Mouse (Mus musculus) adrenal gland, postnatal 14 days (tissue): ENCODE data around the gene Asb11. TPM values are rescaled to one million over a fixed set of nuclear protein-coding genes. Genes with fewer than 3 reads are reported as not detected.

Source experiments
- DNase-seq: peaks from one replicate; pipeline ENCODE4 v3.0.0; 2021; ENCODE audit warnings: mixed read lengths
- long read RNA-seq, 2 experiments: library from polyadenylated mRNA; stranded (forward); transcript quantifications; one replicate each; pipeline ENCODE4 v2.0.0; 2021
- total RNA-seq: library from RNA; stranded (reverse); gene quantifications from 2 replicates; pipeline ENCODE4 v1.2.3, GENCODE M21; 2021

Asb11 gene
- total RNA-seq: not detected in 2 replicates
- long read RNA-seq, experiment 1: 0 reads
- long read RNA-seq, experiment 2: 0 reads

- no peak for DNase-seq
Observed at GRCm38 (mm10) chrX:164436709-164437108, at the start of gene Asb11. Gene Asb11, plus strand, starts transcription at chrX:164436994.

- DNase-seq: no peak
Observed at GRCm38 (mm10) chrX:164394091-164394490, 42.7 kb upstream of the Asb11 start.

GRCm38 (mm10) chrX:164398456-164398855 lies 38.3 kb upstream of the Asb11 start:
- peak; percentile 12 for DNase-seq

- no peak for DNase-seq
Observed at GRCm38 (mm10) chrX:164405080-164405649, 31.6 kb upstream of the Asb11 start.

- no peak for DNase-seq
Observed at GRCm38 (mm10) chrX:164406133-164407022, 30.4 kb upstream of the Asb11 start.

- DNase-seq: no peak
Observed at GRCm38 (mm10) chrX:164408301-164408927, 28.4 kb upstream of the Asb11 start.

- DNase-seq: no peak
Observed at GRCm38 (mm10) chrX:164410562-164410961, 26.2 kb upstream of the Asb11 start.

- no peak for DNase-seq
Observed at GRCm38 (mm10) chrX:164416803-164417202, 20.0 kb upstream of the Asb11 start.

- no peak for DNase-seq
Observed at GRCm38 (mm10) chrX:164418008-164418407, 18.8 kb upstream of the Asb11 start.

- DNase-seq: peak; percentile 93
Observed at GRCm38 (mm10) chrX:164419471-164419939, 17.3 kb upstream of the Asb11 start, which contains the start of gene Piga. Gene Piga, plus strand, starts transcription at chrX:164419787.

GRCm38 (mm10) chrX:164419955-164420354 lies 16.8 kb upstream of the Asb11 start:
- no peak for DNase-seq

- no peak for DNase-seq
Observed at GRCm38 (mm10) chrX:164420518-164420917, 16.3 kb upstream of the Asb11 start.

GRCm38 (mm10) chrX:164424821-164425220 lies 12.0 kb upstream of the Asb11 start:
- no peak for DNase-seq

GRCm38 (mm10) chrX:164427295-164427694 lies 9.5 kb upstream of the Asb11 start:
- DNase-seq: no peak

- DNase-seq: no peak
Observed at GRCm38 (mm10) chrX:164428224-164428623, 8.6 kb upstream of the Asb11 start.

- no peak for DNase-seq
Observed at GRCm38 (mm10) chrX:164430621-164431020, 6.2 kb upstream of the Asb11 start.

GRCm38 (mm10) chrX:164431133-164431532 lies 5.7 kb upstream of the Asb11 start:
- DNase-seq: no peak

- DNase-seq: no peak
Observed at GRCm38 (mm10) chrX:164431541-164431940, 5.3 kb upstream of the Asb11 start.

- DNase-seq: no peak
Observed at GRCm38 (mm10) chrX:164432682-164433081, 4.1 kb upstream of the Asb11 start.

GRCm38 (mm10) chrX:164439462-164439861 lies 2.7 kb downstream of the Asb11 start:
- DNase-seq: no peak

- DNase-seq: peak; percentile 31
Observed at GRCm38 (mm10) chrX:164440140-164440539, 3.3 kb downstream of the Asb11 start.

GRCm38 (mm10) chrX:164440703-164441102 lies 3.9 kb downstream of the Asb11 start:
- DNase-seq: no peak

- peak; percentile 41 for DNase-seq
Observed at GRCm38 (mm10) chrX:164441306-164441705, 4.5 kb downstream of the Asb11 start.
